Mouse (Mus musculus): ENCODE measurements around the gene Lyst. TPM values are rescaled to one million over a fixed set of nuclear protein-coding genes. Genes with fewer than 3 reads are reported as not detected.

Lyst gene
- polyA plus RNA-seq, 1 experiment from 2014 or later: 6.4 TPM

DNA sequence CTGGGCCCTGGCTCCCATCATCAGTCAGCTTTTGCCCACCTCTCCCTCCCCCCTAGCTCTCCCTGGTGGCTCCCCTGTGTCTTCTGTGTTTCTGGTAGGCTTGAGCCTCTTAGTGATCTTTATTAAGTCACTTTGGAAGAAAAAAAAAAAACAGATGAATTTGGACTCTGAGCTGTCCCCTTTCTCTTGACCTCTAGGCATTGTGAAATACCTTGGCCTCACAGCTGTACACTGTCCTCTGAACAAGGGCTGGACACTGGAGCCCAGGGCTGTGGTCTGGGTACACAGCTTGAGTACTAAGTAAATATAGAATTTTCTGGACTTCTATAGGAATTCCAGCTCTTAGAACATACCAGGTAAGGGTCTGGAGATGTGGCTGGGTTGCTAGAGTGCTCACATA, 20.6 kb upstream of the Lyst start:
- ATAC-seq (ENCODE audit: low FRiP score, low TSS enrichment) (no peak), DNase-seq (no peak)
- Histone ChIP-seq H3K9ac (replicated peaks; ENCODE audit: low read length) (no peak overlapping the region), H3K4me3 (replicated peaks; ENCODE audit: low read depth, low read length) (no peak overlapping the region), H3K36me3 (ENCODE audit: control insufficient read depth, insufficient read depth, low read length) (no peaks in the 10 kb centered on the region), H3K4me1 (ENCODE audit: control insufficient read depth, insufficient read depth, low read length) (no peaks in the 10 kb centered on the region), H3K27ac (replicated peaks; ENCODE audit: low read depth, low read length) (no peak overlapping the region), H3K27me3 (ENCODE audit: control insufficient read depth, insufficient read depth, low read length) (no peaks in the 10 kb centered on the region), H3K9me3 (ENCODE audit: control insufficient read depth, low read length) (no peaks in the 10 kb centered on the region), H3K4me2 (ENCODE audit: low read length) (no peak overlapping the region)

DNA sequence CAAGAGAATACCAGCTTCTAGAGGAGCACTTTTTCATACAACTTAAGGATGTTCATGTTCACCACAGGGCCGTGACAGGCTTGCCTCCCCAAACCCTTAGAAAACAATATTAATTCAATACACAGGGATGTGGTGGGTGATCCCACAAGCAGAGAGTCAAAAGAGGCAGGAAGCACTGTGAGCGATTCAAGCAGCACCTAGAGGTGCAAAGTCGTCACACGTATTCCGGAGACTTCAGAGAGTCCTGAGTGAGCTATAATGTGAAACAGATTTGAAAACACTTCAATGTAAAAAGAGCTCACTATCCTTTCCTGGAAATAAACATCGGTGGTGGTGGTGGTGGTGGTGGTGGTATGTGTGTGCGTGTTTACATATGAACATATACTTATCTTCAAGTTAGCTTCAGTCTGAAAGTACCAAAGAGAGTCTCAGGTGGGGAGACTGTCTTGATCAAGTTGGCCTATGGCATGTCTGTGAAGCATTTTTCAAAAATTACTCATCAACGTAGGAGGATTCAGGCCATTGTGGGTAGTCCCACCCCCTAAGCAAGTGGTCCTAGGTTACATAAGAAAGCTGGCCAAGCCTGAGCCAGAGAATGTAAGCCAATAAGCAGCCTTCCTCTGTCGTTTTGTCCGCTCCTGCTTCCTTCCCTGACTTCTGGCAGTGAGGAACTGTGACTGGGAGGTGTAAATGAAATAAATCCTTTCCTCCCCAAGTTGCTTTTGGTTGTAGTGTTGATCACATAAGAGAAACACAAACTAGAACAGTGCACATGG, 17.9 kb upstream of the Lyst start:
- Histone ChIP-seq H3K4me1 (ENCODE audit: control insufficient read depth, insufficient read depth, low read length) (no peaks in the 10 kb centered on the region), H3K9me3 (ENCODE audit: control insufficient read depth, low read length) (no peaks in the 10 kb centered on the region), H3K9ac (replicated peaks; ENCODE audit: low read length) (no peak overlapping the region), H3K36me3 (ENCODE audit: control insufficient read depth, insufficient read depth, low read length) (no peaks in the 10 kb centered on the region), H3K4me2 (ENCODE audit: low read length) (no peak overlapping the region), H3K27me3 (ENCODE audit: control insufficient read depth, insufficient read depth, low read length) (no peaks in the 10 kb centered on the region), H3K27ac (replicated peaks; ENCODE audit: low read depth, low read length) (no peak overlapping the region), H3K4me3 (replicated peaks; ENCODE audit: low read depth, low read length) (no peak overlapping the region)
- 90% methylated on average over 10 of the region's 10 CpGs for WGBS
- DNase-seq: no peak
- ATAC-seq (ENCODE audit: low FRiP score, low TSS enrichment): no peak

DNA sequence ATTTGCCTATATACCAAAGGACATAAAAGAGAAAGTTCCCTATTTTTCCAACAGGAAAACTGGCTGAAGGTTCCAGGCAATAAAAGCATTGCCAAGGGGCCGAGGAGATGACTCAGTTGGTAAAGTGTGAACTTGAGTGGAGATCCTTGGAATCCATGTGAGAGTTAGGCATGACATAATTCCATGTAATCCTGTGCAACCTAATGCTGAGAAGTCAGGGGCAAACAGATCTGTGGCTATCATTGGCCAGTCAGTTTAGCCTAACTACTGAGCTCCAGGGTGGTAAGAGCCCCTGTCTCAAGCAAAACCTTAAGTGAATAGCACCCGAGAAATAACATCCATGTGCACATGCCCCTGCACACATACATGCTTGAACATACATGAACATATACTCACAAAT, 17.3 kb upstream of the Lyst start:
- no peak for ATAC-seq (ENCODE audit: low FRiP score, low TSS enrichment)
- 78% methylated on average over 2 of the region's 2 CpGs for WGBS

DNA sequence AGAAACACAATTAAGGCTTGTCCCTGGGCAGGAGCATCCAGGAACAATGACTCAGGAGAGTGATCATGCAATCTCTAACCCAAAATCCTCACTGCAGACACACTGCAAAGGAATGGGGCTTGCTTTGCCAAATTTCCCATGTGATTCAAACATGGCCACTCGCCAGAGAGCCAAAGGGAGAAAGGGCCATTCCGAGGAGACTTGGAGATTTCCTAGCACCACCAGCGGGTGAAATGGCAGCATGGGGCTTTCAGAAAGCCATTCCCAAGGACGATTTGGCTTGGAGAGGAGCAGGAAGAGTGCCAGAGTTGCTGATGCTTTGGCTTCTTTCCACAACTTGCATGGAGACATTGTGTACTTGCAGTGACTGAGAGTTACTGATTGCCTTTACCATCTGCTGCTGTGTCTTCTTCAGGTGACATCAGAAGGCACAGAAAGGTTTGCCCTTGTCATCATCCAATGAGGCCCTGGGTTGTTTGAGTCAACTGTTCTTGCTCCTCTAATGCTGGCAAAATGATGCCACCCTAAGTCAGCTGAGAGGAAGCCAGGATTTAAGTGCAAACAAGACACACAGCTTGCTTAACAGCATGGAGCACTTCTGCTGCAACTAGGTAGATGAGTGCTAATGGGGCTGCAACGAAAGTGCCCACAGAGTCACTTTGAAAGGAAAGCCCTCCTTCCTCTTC, 16.5 kb upstream of the Lyst start:
- H3K9me3 ChIP-seq (ENCODE audit: control insufficient read depth, low read length): no peaks in the 10 kb centered on the region
- whole genome bisulfite sequencing: 72% methylated on average over 5 of the region's 5 CpGs
- no peak overlapping the region for H3K4me3 ChIP-seq (replicated peaks; ENCODE audit: low read depth, low read length)
- H3K4me1 ChIP-seq (ENCODE audit: control insufficient read depth, insufficient read depth, low read length): no peaks in the 10 kb centered on the region
- no peaks in the 10 kb centered on the region for H3K27me3 ChIP-seq (ENCODE audit: control insufficient read depth, insufficient read depth, low read length)
- H3K9ac ChIP-seq (replicated peaks; ENCODE audit: low read length): no peak overlapping the region
- H3K4me2 ChIP-seq (ENCODE audit: low read length): no peak overlapping the region
- DNase-seq (peak; percentile 34), ATAC-seq (ENCODE audit: low FRiP score, low TSS enrichment) (no peak)
- H3K36me3 ChIP-seq (ENCODE audit: control insufficient read depth, insufficient read depth, low read length): no peaks in the 10 kb centered on the region
- H3K27ac ChIP-seq (replicated peaks; ENCODE audit: low read depth, low read length): no peak overlapping the region

More for the DNA sequence above, 17.3 kb upstream of the Lyst start:
- Histone ChIP-seq H3K4me2 (ENCODE audit: low read length) (no peak overlapping the region), H3K36me3 (ENCODE audit: control insufficient read depth, insufficient read depth, low read length) (no peaks in the 10 kb centered on the region), H3K27me3 (ENCODE audit: control insufficient read depth, insufficient read depth, low read length) (no peaks in the 10 kb centered on the region), H3K4me3 (replicated peaks; ENCODE audit: low read depth, low read length) (no peak overlapping the region), H3K9me3 (ENCODE audit: control insufficient read depth, low read length) (no peaks in the 10 kb centered on the region), H3K4me1 (ENCODE audit: control insufficient read depth, insufficient read depth, low read length) (no peaks in the 10 kb centered on the region), H3K9ac (replicated peaks; ENCODE audit: low read length) (no peak overlapping the region), H3K27ac (replicated peaks; ENCODE audit: low read depth, low read length) (no peak overlapping the region)
- DNase-seq: no peak

DNA sequence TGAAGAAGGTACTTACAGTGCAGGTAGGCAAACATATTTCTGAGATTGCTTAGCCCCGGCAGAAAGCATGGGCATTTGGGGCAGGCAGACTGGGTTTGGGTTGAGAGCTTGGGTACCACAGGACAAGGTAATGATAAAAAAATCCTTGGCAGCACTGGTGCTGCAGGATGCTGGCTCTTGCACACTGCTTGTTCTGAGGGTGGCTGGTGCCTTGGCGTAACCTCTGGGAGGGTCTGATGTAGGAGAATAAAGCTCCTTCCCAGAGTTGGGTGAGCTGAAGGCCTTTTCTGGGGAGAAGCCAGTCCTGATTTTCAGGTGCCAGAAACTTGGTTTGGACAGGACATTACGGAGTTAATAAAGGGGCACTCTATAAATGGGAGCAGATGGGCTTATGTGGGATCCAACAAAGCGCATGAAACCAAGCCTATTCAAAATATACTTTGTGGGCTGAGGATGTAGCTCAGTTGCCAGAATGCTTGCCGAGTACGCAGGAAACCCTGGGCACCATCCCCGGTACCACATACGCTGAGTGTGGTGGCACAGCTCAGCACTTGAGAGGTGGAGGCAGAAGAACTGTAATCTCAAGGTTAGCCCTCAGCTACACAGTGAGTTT, 15.8 kb upstream of the Lyst start:
- Histone ChIP-seq H3K4me3 (replicated peaks; ENCODE audit: low read depth, low read length) (no peak overlapping the region), H3K27me3 (ENCODE audit: control insufficient read depth, insufficient read depth, low read length) (no peaks in the 10 kb centered on the region), H3K36me3 (ENCODE audit: control insufficient read depth, insufficient read depth, low read length) (no peaks in the 10 kb centered on the region), H3K9me3 (ENCODE audit: control insufficient read depth, low read length) (no peaks in the 10 kb centered on the region), H3K4me2 (ENCODE audit: low read length) (no peak overlapping the region), H3K27ac (replicated peaks; ENCODE audit: low read depth, low read length) (no peak overlapping the region), H3K9ac (replicated peaks; ENCODE audit: low read length) (no peak overlapping the region), H3K4me1 (ENCODE audit: control insufficient read depth, insufficient read depth, low read length) (no peaks in the 10 kb centered on the region)
- DNase-seq: no peak
- 84% methylated on average over 8 of the region's 8 CpGs for WGBS
- ATAC-seq (ENCODE audit: low FRiP score, low TSS enrichment): no peak

DNA sequence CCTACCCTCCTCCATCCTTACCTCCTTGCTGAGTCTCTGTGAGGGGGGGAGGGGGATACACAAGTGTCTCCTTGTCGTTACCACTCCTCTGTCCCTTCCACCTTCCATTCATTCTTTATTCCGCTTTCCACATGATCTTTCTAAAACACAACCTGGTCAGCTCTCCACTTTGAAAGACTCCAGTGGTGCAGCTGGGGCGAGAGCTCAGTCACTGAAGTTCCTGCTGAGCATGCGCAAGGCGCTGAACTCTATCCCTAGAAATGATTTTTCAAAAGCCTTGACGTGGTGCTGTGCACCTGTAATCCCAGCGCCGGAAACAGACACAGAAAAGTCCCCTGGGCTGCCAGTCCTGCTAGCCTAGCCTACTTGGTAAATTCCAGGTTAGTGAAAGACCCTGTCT, 15.1 kb upstream of the Lyst start:
- no peak for DNase-seq
- WGBS: 77% methylated on average over 8 of the region's 8 CpGs

DNA sequence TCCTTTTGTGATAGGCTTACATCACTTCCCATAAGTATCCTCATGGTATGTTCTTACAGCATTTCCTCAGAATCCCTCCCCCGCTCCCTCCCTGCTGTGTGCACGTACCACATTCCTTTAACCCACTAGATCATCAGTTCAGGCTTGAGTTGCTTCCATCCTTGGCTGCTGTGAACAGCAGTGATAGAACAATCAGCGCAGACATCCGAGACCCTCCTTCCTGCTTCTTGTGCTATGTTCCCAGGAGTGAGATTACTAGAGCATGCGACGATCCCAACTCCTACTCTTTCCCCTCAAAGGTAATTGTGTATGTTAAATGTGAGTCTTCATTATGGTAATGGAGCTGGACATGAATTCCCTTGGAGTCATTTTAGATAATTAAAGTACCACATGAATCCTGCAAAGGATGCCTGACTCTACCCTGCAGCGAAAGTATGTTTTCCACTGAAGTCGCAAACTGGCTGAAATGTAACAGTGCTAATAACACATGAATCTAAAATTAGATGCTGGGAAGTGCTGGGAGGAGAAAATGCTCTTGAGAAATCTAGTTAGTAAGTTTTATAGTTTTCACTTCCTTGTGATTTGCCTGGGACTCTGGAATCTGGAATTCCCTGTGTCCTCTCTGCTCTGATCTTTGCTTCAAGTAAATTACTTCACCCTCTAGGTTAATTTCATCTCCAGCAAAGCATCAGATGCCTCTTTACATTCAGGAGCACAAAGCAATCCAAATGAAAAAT, 13.6 kb upstream of the Lyst start:
- Histone ChIP-seq H3K27ac (replicated peaks; ENCODE audit: low read depth, low read length) (no peak overlapping the region), H3K4me3 (replicated peaks; ENCODE audit: low read depth, low read length) (no peak overlapping the region), H3K9me3 (ENCODE audit: control insufficient read depth, low read length) (no peaks in the 10 kb centered on the region), H3K36me3 (ENCODE audit: control insufficient read depth, insufficient read depth, low read length) (no peaks in the 10 kb centered on the region), H3K27me3 (ENCODE audit: control insufficient read depth, insufficient read depth, low read length) (no peaks in the 10 kb centered on the region), H3K4me2 (ENCODE audit: low read length) (no peak overlapping the region; the same call in 1 of the 2 replicates), H3K4me1 (ENCODE audit: control insufficient read depth, insufficient read depth, low read length) (no peaks in the 10 kb centered on the region), H3K9ac (replicated peaks; ENCODE audit: low read length) (no peak overlapping the region)
- peak; percentile 31 for DNase-seq
- WGBS: 29% methylated on average over 8 of the region's 8 CpGs
- peak; percentile 25; the same call in 1 of the 2 replicates for ATAC-seq (ENCODE audit: low FRiP score, low TSS enrichment)

More for the DNA sequence above, 15.1 kb upstream of the Lyst start:
- Histone ChIP-seq H3K9ac (replicated peaks; ENCODE audit: low read length) (no peak overlapping the region), H3K4me1 (ENCODE audit: control insufficient read depth, insufficient read depth, low read length) (no peaks in the 10 kb centered on the region), H3K4me2 (ENCODE audit: low read length) (no peak overlapping the region), H3K9me3 (ENCODE audit: control insufficient read depth, low read length) (no peaks in the 10 kb centered on the region), H3K36me3 (ENCODE audit: control insufficient read depth, insufficient read depth, low read length) (no peaks in the 10 kb centered on the region), H3K4me3 (replicated peaks; ENCODE audit: low read depth, low read length) (no peak overlapping the region), H3K27ac (replicated peaks; ENCODE audit: low read depth, low read length) (no peak overlapping the region), H3K27me3 (ENCODE audit: control insufficient read depth, insufficient read depth, low read length) (no peaks in the 10 kb centered on the region)
- no peak for ATAC-seq (ENCODE audit: low FRiP score, low TSS enrichment)

DNA sequence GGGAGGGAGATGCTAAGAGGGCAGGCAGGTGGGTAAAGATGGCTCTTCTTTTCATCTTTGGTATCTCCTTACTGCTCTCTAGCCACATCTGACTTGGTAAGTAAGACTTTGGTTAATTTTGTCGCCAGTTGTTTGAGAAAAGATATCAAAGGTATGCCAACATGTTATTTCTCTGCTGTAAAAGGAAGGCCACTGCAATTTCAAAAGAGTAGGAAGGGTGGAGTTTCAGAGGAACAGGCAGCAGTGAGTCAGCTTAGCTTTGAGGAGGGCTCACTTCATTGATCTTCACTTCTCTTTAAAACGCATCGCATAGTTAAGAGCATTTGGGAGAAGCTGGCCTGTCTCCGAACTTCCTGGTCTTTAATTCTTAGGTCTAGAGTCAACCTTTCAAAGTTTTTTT, 8.2 kb upstream of the Lyst start:
- WGBS: 77% methylated on average over 4 of the region's 4 CpGs
- Histone ChIP-seq H3K36me3 (ENCODE audit: control insufficient read depth, insufficient read depth, low read length) (no peaks in the 10 kb centered on the region), H3K27me3 (ENCODE audit: control insufficient read depth, insufficient read depth, low read length) (no peaks in the 10 kb centered on the region), H3K9me3 (ENCODE audit: control insufficient read depth, low read length) (no peaks in the 10 kb centered on the region), H3K27ac (replicated peaks; ENCODE audit: low read depth, low read length) (no peak overlapping the region), H3K4me3 (replicated peaks; ENCODE audit: low read depth, low read length) (no peak overlapping the region), H3K9ac (replicated peaks; ENCODE audit: low read length) (no peak overlapping the region), H3K4me2 (ENCODE audit: low read length) (no peak overlapping the region), H3K4me1 (ENCODE audit: control insufficient read depth, insufficient read depth, low read length) (no peaks in the 10 kb centered on the region)
- ATAC-seq (ENCODE audit: low FRiP score, low TSS enrichment) (no peak), DNase-seq (no peak)

Measured in midbrain, embryonic 14.5 days (tissue).